Mouse (Mus musculus) adrenal gland, adult 8-10 months (tissue): ENCODE measurements around the gene 1700024P04Rik. TPM values are rescaled to one million over a fixed set of nuclear protein-coding genes. Genes with fewer than 3 reads are reported as not detected.
A peak's percentile ranks its signal among the peaks of the same experiment; 100 is the strongest.
"Not testable (repeated sequence)": the region's sequence is repeated elsewhere in the genome, so short reads cannot be mapped to it uniquely, and the experiment has no call there.

ENCODE experiments used
- DNase-seq: peaks from one replicate; pipeline ENCODE4 v3.0.0; 2022
- total RNA-seq, 4 experiments: library from RNA; stranded (reverse); gene quantifications; 2 replicates each; pipeline ENCODE4 v1.2.4; 2022

1700024P04Rik gene
- not detected for total RNA-seq

- DNase-seq, result no peak
Observed at GRCm38 (mm10) chr13:98984465-98984864, at the start of gene 1700024P04Rik. 1700024P04Rik (minus strand) TSS chr13:98984565.

- no peak for DNase-seq
Observed at GRCm38 (mm10) chr13:99031223-99032216, 47.2 kb upstream of the 1700024P04Rik start.

GRCm38 (mm10) chr13:99030579-99031200, 46.3 kb upstream of the 1700024P04Rik start:
- no peak for DNase-seq

- no peak for DNase-seq
Observed at GRCm38 (mm10) chr13:99025268-99025667, 40.9 kb upstream of the 1700024P04Rik start.

GRCm38 (mm10) chr13:99022036-99022435, 37.7 kb upstream of the 1700024P04Rik start:
- no peak for DNase-seq

GRCm38 (mm10) chr13:99021181-99021580, 36.8 kb upstream of the 1700024P04Rik start:
- no peak for DNase-seq

- DNase-seq, result no peak
Observed at GRCm38 (mm10) chr13:99019831-99020669, 35.7 kb upstream of the 1700024P04Rik start.

- DNase-seq, result peak; percentile 76
Observed at GRCm38 (mm10) chr13:99018526-99019201, 34.3 kb upstream of the 1700024P04Rik start.

GRCm38 (mm10) chr13:99016696-99017095, 32.3 kb upstream of the 1700024P04Rik start:
- no peak for DNase-seq

- no peak for DNase-seq
Observed at GRCm38 (mm10) chr13:99012891-99013290, 28.5 kb upstream of the 1700024P04Rik start.

GRCm38 (mm10) chr13:99008013-99008412, 23.6 kb upstream of the 1700024P04Rik start:
- no peak for DNase-seq

- DNase-seq, result peak; percentile 56
Observed at GRCm38 (mm10) chr13:99006389-99007099, 22.2 kb upstream of the 1700024P04Rik start.

- DNase-seq, result not testable (repeated sequence)
Observed at GRCm38 (mm10) chr13:99001652-99002051, 17.3 kb upstream of the 1700024P04Rik start.

- no peak for DNase-seq
Observed at GRCm38 (mm10) chr13:98997025-98997424, 12.7 kb upstream of the 1700024P04Rik start.

- no peak for DNase-seq
Observed at GRCm38 (mm10) chr13:98977070-98977785, 7.1 kb downstream of the 1700024P04Rik start.

- not testable (repeated sequence) for DNase-seq
Observed at GRCm38 (mm10) chr13:98976022-98976421, 8.3 kb downstream of the 1700024P04Rik start.

GRCm38 (mm10) chr13:98972090-98972489, 12.3 kb downstream of the 1700024P04Rik start:
- no peak for DNase-seq

GRCm38 (mm10) chr13:98971641-98972040, 12.7 kb downstream of the 1700024P04Rik start:
- DNase-seq, result no peak

- no peak for DNase-seq
Observed at GRCm38 (mm10) chr13:98968517-98968916, 15.8 kb downstream of the 1700024P04Rik start.

- DNase-seq, result no peak
Observed at GRCm38 (mm10) chr13:98967942-98968341, 16.4 kb downstream of the 1700024P04Rik start.
